Mouse (Mus musculus): ENCODE results near the gene Pctp.

GRCm38 (mm10) chr11:90025891-90026801 lies 23.5 kb upstream of the Pctp start:
- TF ChIP-seq CTCF (IDR thresholded peaks at IDR 0.05; ENCODE audit: low read depth, low read length) (no peak), GATA1 (IDR thresholded peaks at IDR 0.05; ENCODE audit: borderline replicate concordance, low read length) (no peak), TAL1 (conservative IDR thresholded peaks at IDR 0.05; ENCODE audit: low read depth, low read length) (no peak)

All from G1E (cell line).